In the genomic region with DNA sequence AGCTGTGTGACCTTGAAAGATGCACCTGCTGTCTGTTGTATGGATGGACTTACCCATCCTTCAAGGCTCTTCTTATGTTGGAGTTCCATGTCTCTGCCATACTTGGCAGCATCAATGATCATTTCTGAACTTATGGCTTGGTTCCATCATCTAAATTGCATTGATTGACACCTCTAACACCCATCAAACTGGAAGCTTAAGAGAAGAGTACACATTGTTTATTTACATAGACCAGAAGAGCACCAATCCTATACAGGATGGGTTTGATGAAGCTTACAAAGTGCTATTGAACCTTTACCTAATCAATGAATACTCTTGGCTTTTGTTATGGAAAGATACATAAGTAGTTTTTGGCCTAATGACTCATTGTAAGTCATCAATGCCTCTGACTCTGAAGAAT, we compare ENCODE assay signal across 30 mouse cellular contexts.
"Had no signal": no experiment of that assay in that cellular context is flagged by ENCODE, and none has a peak within 500 bp of the region (broad histone marks: within the 10 kb centered on the region; RNA-seq: fewer than 3 reads in every experiment).

No protein-coding gene starts in this region.

- H3K36me3 ChIP-seq: limb, embryonic 10.5 days; limb, embryonic 12.5 days; limb, embryonic 13.5 days; limb, embryonic 15.5 days; liver, embryonic 12.5 days; liver, embryonic 13.5 days; liver, embryonic 15.5 days; lung, embryonic 15.5 days; midbrain, embryonic 10.5 days; midbrain, embryonic 12.5 days; midbrain, embryonic 13.5 days; midbrain, embryonic 15.5 days; neural tube, embryonic 12.5 days; neural tube, embryonic 13.5 days had no signal

- H3K4me3 ChIP-seq: left cerebral cortex, adult 2 months; limb, embryonic 10.5 days; limb, embryonic 12.5 days; limb, embryonic 13.5 days; limb, embryonic 15.5 days; liver, embryonic 12.5 days; liver, embryonic 13.5 days; liver, embryonic 15.5 days; lung, embryonic 15.5 days; megakaryocyte, embryonic 14.5 days; midbrain, embryonic 10.5 days; midbrain, embryonic 12.5 days; midbrain, embryonic 13.5 days; midbrain, embryonic 15.5 days; myocyte; neural tube, embryonic 12.5 days; neural tube, embryonic 13.5 days had no signal

- H3K27me3 ChIP-seq: limb, embryonic 12.5 days; limb, embryonic 13.5 days; limb, embryonic 15.5 days; liver, embryonic 12.5 days; liver, embryonic 13.5 days; liver, embryonic 15.5 days; lung, embryonic 15.5 days; megakaryocyte, embryonic 14.5 days; midbrain, embryonic 12.5 days; midbrain, embryonic 13.5 days; midbrain, embryonic 15.5 days; neural tube, embryonic 12.5 days; neural tube, embryonic 13.5 days had no signal

- H3K9ac ChIP-seq: limb, embryonic 12.5 days; limb, embryonic 13.5 days; limb, embryonic 15.5 days; liver, embryonic 12.5 days; liver, embryonic 13.5 days; liver, embryonic 14.5 days; liver, embryonic 15.5 days; lung, embryonic 14.5 days; lung, embryonic 15.5 days; midbrain, embryonic 12.5 days; midbrain, embryonic 13.5 days; midbrain, embryonic 15.5 days; neural tube, embryonic 12.5 days; neural tube, embryonic 13.5 days had no signal

- H3K9me3 ChIP-seq: limb, embryonic 10.5 days; limb, embryonic 12.5 days; limb, embryonic 13.5 days; limb, embryonic 15.5 days; liver, embryonic 12.5 days; liver, embryonic 13.5 days; liver, embryonic 15.5 days; lung, embryonic 15.5 days; megakaryocyte, embryonic 14.5 days; midbrain, embryonic 10.5 days; midbrain, embryonic 12.5 days; midbrain, embryonic 13.5 days; midbrain, embryonic 15.5 days; neural tube, embryonic 12.5 days; neural tube, embryonic 13.5 days had no signal

- H3K27ac ChIP-seq: left cerebral cortex, adult 2 months; limb, embryonic 10.5 days; limb, embryonic 12.5 days; limb, embryonic 13.5 days; limb, embryonic 15.5 days; liver, embryonic 12.5 days; liver, embryonic 13.5 days; liver, embryonic 14.5 days; liver, embryonic 15.5 days; macrophage; midbrain, embryonic 10.5 days; midbrain, embryonic 12.5 days; midbrain, embryonic 13.5 days; midbrain, embryonic 15.5 days; neural tube, embryonic 12.5 days; neural tube, embryonic 13.5 days had no signal

- H3K4me1 ChIP-seq: lung, embryonic 15.5 days; neural tube, embryonic 12.5 days had no signal

- H3K4me2 ChIP-seq: limb, embryonic 12.5 days; limb, embryonic 13.5 days; limb, embryonic 15.5 days; liver, embryonic 12.5 days; liver, embryonic 13.5 days; liver, embryonic 15.5 days; lung, embryonic 14.5 days; lung, embryonic 15.5 days; midbrain, embryonic 12.5 days; midbrain, embryonic 13.5 days; midbrain, embryonic 15.5 days; neural tube, embryonic 12.5 days; neural tube, embryonic 13.5 days had no signal

- ATAC-seq: liver, embryonic 12.5 days; lung, postnatal 0 days; midbrain, embryonic 13.5 days; midbrain, embryonic 15.5 days; midbrain, embryonic 16.5 days had no signal

- DNase-seq: left cerebral cortex, postnatal 4 days; liver, embryonic 13.5 days; lung, adult 18-20 months; lung, adult 2 months; lung, embryonic 14.5 days; lung, postnatal 10 days; lung, postnatal 14 days; lung, postnatal 36 days; lung, postnatal 4 days; midbrain, embryonic 14.5 days had no signal
